Mouse (Mus musculus): ENCODE measurements at regions not wholly inside any gene's neighbourhood (a gene's known extent, or its start where the extent isn't known, plus 50 kb on each side); places are given as distances from the start of the nearest gene placed in this dataset.

DNA sequence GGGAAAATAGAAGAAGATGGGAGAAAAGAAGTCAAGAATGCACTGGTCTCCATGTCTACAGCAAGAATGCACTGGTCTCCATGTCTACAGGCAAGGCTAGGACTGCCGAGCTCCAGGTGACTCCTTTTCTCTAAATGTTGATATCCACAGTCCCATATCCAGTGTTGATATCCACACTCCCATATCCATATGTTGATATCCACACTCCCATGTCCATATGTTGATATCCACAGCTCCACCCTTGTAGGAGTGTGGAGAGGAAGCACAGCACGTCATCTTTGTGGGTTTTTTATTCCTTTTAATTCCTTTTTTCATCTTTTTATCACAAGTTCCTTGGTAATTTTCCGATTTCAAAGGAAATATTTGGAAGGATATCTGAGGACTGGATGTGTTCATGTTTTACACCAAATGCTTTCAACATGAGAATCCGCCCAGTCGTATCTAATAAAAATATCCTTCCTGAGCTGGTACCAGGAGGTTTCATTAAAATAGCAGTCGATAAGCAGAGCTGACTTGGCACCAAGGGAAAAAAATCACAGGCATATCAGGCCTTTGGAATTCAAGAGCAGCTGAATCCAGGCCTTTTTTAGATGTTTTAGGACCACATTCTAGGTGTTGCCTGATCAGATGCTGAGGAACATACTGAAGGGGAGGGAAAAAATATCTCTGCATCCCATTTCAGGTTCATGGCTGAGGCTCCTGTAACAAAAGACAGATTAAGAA is 653.7 kb upstream of the Cdh11 start:
- no peak for ATAC-seq
- Histone ChIP-seq H3K4me2 (ENCODE audit: low read length) (no peak overlapping the region), H3K4me1 (ENCODE audit: control insufficient read depth, insufficient read depth, low read length) (0 out of 2 replicates have a peak, but pooled peaks cover 3% of the 10 kb centered on the region), H3K4me3 (ENCODE audit: low read depth, low read length) (no peak overlapping the region), H3K27ac (ENCODE audit: low read length) (no peak overlapping the region), H3K36me3 (ENCODE audit: control insufficient read depth, insufficient read depth, low read length) (no peaks in the 10 kb centered on the region), H3K9ac (ENCODE audit: low read depth, low read length) (no peak overlapping the region), H3K9me3 (replicated peaks; ENCODE audit: control insufficient read depth, low read length, poor library complexity, severe bottlenecking) (no peaks in the 10 kb centered on the region), H3K27me3 (ENCODE audit: control insufficient read depth, insufficient read depth, low read depth, low read length) (no peaks in the 10 kb centered on the region)
- 84% methylated on average over 6 of the region's 6 CpGs for WGBS

DNA sequence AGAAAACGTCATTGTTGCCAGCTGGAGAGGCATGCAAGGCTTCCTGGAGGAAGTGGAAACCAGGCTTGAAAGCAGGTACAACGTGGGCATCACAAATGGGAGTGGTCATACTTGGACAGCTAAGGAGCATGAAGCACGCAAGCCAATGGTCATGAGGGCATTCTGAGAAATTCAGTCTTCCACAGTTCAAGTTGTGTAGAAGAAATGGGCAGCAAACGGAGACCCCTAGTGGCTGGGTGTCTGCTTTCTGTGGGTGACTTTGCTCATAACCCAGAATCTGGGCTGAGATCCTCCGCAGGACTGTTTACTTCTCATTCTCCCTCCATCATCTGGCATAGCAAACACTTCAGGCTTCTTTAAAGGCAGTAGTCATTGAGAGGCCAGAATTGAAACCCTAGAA is 655.7 kb upstream of the Cdh11 start:
- no peak for ATAC-seq
- no peaks in the 10 kb centered on the region for H3K9me3 ChIP-seq (replicated peaks; ENCODE audit: control insufficient read depth, low read length, poor library complexity, severe bottlenecking)
- WGBS, result 72% methylated on average over 5 of the region's 5 CpGs
- no peak overlapping the region for H3K9ac ChIP-seq (ENCODE audit: low read depth, low read length)
- H3K27ac ChIP-seq (ENCODE audit: low read length), result no peak overlapping the region
- no peak overlapping the region for H3K4me2 ChIP-seq (ENCODE audit: low read length)
- H3K4me1 ChIP-seq (ENCODE audit: control insufficient read depth, insufficient read depth, low read length), result 0 out of 2 replicates have a peak, but pooled peaks cover 3% of the 10 kb centered on the region
- no peaks in the 10 kb centered on the region for H3K27me3 ChIP-seq (ENCODE audit: control insufficient read depth, insufficient read depth, low read depth, low read length)
- no peak overlapping the region for H3K4me3 ChIP-seq (ENCODE audit: low read depth, low read length)
- H3K36me3 ChIP-seq (ENCODE audit: control insufficient read depth, insufficient read depth, low read length), result no peaks in the 10 kb centered on the region

DNA sequence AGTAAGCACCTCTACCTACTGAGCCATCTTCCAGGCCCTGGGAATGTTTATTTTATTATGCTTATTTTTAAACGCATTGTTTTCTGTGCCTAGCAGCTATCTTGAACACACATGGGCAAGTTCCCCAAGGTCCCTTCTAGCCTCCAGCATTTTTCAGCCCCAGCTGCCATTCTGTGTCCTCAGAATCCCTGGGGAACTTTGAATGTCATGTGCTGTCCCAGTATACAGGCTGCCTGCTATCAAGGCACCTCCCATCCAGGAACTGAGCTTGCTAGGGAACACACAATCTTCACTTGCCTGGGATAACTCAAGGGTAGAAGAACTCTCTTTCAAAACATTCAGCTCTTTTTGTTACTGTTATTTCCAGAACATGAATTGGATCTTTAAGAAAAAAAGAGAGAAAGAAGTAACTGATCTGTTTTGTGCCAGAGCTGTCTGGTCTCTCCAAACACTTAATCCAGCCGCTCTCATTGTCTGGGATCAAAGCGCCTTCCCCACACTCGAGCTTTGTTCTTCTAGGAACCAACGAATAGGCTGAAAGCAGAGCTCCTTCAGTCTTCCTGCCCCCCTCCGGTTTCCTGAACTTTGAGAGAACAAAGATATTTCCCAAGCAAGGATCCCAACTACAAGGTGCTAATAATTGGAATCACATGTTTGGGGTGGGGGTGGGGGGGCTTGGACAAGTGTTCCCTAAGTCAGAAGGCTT is 657.1 kb upstream of the Cdh11 start:
- no peak overlapping the region for H3K4me2 ChIP-seq (ENCODE audit: low read length)
- no peak overlapping the region for H3K9ac ChIP-seq (ENCODE audit: low read depth, low read length)
- no peaks in the 10 kb centered on the region for H3K9me3 ChIP-seq (replicated peaks; ENCODE audit: control insufficient read depth, low read length, poor library complexity, severe bottlenecking)
- WGBS, result 9% methylated on average over 6 of the region's 6 CpGs
- no peak overlapping the region for H3K4me3 ChIP-seq (ENCODE audit: low read depth, low read length)
- H3K36me3 ChIP-seq (ENCODE audit: control insufficient read depth, insufficient read depth, low read length), result no peaks in the 10 kb centered on the region
- no peak overlapping the region for H3K27ac ChIP-seq (ENCODE audit: low read length)
- no peaks in the 10 kb centered on the region for H3K27me3 ChIP-seq (ENCODE audit: control insufficient read depth, insufficient read depth, low read depth, low read length)
- H3K4me1 ChIP-seq (ENCODE audit: control insufficient read depth, insufficient read depth, low read length), result 0 out of 2 replicates have a peak, but pooled peaks cover 3% of the 10 kb centered on the region
- ATAC-seq, result no peak

DNA sequence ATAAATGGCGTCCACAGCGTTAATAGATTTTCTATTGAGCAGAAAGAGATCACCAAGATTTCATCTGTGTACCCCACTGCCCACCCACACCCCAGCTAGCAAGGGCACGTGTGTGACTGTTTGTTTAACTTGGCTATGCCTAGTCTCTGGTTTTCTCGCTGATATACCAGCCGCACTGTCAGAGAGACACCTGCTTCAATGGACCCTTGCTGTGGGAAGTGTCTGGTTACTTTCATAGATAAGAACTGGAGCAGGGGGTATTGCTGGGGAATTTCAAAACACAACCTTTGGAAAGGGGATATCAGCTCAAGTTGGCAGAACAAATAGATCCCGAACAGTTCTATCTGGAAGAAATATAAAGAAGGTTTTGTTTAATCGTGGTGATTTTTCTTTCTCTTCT is 656.8 kb upstream of the Cdh5 start:
- Histone ChIP-seq H3K36me3 (ENCODE audit: control insufficient read depth, insufficient read depth, low read length) (no peaks in the 10 kb centered on the region), H3K9ac (ENCODE audit: low read depth, low read length) (no peak overlapping the region), H3K4me2 (ENCODE audit: low read length) (no peak overlapping the region), H3K27ac (ENCODE audit: low read length) (no peak overlapping the region), H3K4me3 (ENCODE audit: low read depth, low read length) (no peak overlapping the region), H3K27me3 (ENCODE audit: control insufficient read depth, insufficient read depth, low read depth, low read length) (no peaks in the 10 kb centered on the region), H3K9me3 (replicated peaks; ENCODE audit: control insufficient read depth, low read length, poor library complexity, severe bottlenecking) (no peaks in the 10 kb centered on the region), H3K4me1 (ENCODE audit: control insufficient read depth, insufficient read depth, low read length) (0 out of 2 replicates have a peak, but pooled peaks cover 5% of the 10 kb centered on the region)
- 58% methylated on average over 7 of the region's 7 CpGs for WGBS
- ATAC-seq, result no peak

DNA sequence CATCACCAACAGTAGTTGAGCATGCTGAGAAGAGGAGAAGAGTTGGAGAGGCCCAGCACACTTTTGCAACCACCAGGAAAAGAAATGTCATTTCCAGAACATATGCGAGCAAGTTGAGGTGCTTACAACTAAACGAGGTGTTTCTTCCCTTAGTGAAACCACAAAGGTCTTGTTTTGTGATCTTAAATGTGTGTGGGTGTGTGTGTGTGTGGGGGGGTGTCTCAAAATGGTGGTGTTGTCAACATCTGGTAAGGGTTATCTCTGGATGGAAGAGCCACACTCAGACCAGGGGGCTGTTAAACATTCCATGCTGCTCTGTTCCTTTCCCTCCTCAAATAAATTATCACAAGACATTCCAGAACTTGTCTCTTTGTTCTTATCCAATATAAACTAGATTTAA is 656.0 kb upstream of the Cdh5 start:
- no peaks in the 10 kb centered on the region for H3K36me3 ChIP-seq (ENCODE audit: control insufficient read depth, insufficient read depth, low read length)
- H3K9ac ChIP-seq (ENCODE audit: low read depth, low read length), result no peak overlapping the region
- H3K4me2 ChIP-seq (ENCODE audit: low read length), result no peak overlapping the region
- H3K9me3 ChIP-seq (replicated peaks; ENCODE audit: control insufficient read depth, low read length, poor library complexity, severe bottlenecking), result no peaks in the 10 kb centered on the region
- no peak overlapping the region for H3K27ac ChIP-seq (ENCODE audit: low read length)
- no peaks in the 10 kb centered on the region for H3K27me3 ChIP-seq (ENCODE audit: control insufficient read depth, insufficient read depth, low read depth, low read length)
- H3K4me1 ChIP-seq (ENCODE audit: control insufficient read depth, insufficient read depth, low read length), result 0 out of 2 replicates have a peak, but pooled peaks cover 5% of the 10 kb centered on the region
- 90% methylated on average over 2 of the region's 2 CpGs for WGBS
- no peak overlapping the region for H3K4me3 ChIP-seq (ENCODE audit: low read depth, low read length)
- ATAC-seq, result no peak

DNA sequence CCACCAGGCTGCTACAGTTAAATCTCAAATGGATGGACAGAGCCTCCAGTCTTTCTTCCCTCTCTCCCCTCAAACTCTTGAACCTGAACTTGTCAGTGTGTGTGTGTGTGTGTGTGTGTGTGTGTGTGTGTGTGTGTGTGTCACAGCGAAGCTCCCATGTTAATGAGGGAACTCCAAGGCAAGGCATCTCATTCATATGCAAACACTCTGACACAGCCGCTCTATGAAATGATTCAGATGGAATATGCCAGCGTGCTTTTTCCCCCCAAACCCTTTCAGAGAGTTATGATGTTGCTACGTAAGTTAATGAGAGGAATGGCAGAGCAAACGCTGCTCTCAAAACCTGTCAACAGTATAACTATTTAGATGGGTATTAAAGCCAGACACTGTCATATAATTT is 653.5 kb upstream of the Cdh5 start:
- no peaks in the 10 kb centered on the region for H3K36me3 ChIP-seq (ENCODE audit: control insufficient read depth, insufficient read depth, low read length)
- H3K4me3 ChIP-seq (ENCODE audit: low read depth, low read length), result no peak overlapping the region
- no peak for ATAC-seq
- H3K9me3 ChIP-seq (replicated peaks; ENCODE audit: control insufficient read depth, low read length, poor library complexity, severe bottlenecking), result no peaks in the 10 kb centered on the region
- 42% methylated on average over 5 of the region's 5 CpGs for WGBS
- no peaks in the 10 kb centered on the region for H3K27me3 ChIP-seq (ENCODE audit: control insufficient read depth, insufficient read depth, low read depth, low read length)
- H3K9ac ChIP-seq (ENCODE audit: low read depth, low read length), result no peak overlapping the region
- 0 out of 2 replicates have a peak, but pooled peaks cover 2% of the 10 kb centered on the region for H3K4me1 ChIP-seq (ENCODE audit: control insufficient read depth, insufficient read depth, low read length)
- H3K4me2 ChIP-seq (ENCODE audit: low read length), result no peak overlapping the region
- H3K27ac ChIP-seq (ENCODE audit: low read length), result no peak overlapping the region

- Histone ChIP-seq H3K27ac (ENCODE audit: low read length) (no peak overlapping the region), H3K9ac (ENCODE audit: low read depth, low read length) (no peak overlapping the region), H3K4me1 (ENCODE audit: control insufficient read depth, insufficient read depth, low read length) (0 out of 2 replicates have a peak, but pooled peaks cover 2% of the 10 kb centered on the region), H3K4me2 (ENCODE audit: low read length) (no peak overlapping the region), H3K4me3 (ENCODE audit: low read depth, low read length) (no peak overlapping the region), H3K27me3 (ENCODE audit: control insufficient read depth, insufficient read depth, low read depth, low read length) (peaks cover 2% of the 10 kb centered on the region; the same call in 1 of the 2 replicates), H3K36me3 (ENCODE audit: control insufficient read depth, insufficient read depth, low read length) (no peaks in the 10 kb centered on the region), H3K9me3 (replicated peaks; ENCODE audit: control insufficient read depth, low read length, poor library complexity, severe bottlenecking) (no peaks in the 10 kb centered on the region)
- WGBS, result 22% methylated on average over 5 of the region's 5 CpGs
- 0 out of 2 replicates have a peak, but pooled peaks have one; percentile 62 for ATAC-seq
Measured at GRCm38 (mm10) chr8:103451381-103452018, 649.9 kb upstream of the Cdh5 start.

- peaks cover 2% of the 10 kb centered on the region; the same call in 1 of the 2 replicates for H3K27me3 ChIP-seq (ENCODE audit: control insufficient read depth, insufficient read depth, low read depth, low read length)
- no peak for ATAC-seq
- WGBS, result 68% methylated on average over 6 of the region's 6 CpGs
- no peak overlapping the region for H3K4me3 ChIP-seq (ENCODE audit: low read depth, low read length)
- H3K9me3 ChIP-seq (replicated peaks; ENCODE audit: control insufficient read depth, low read length, poor library complexity, severe bottlenecking), result peaks cover 5% of the 10 kb centered on the region
- no peak overlapping the region for H3K9ac ChIP-seq (ENCODE audit: low read depth, low read length)
- no peak overlapping the region for H3K27ac ChIP-seq (ENCODE audit: low read length)
- H3K36me3 ChIP-seq (ENCODE audit: control insufficient read depth, insufficient read depth, low read length), result no peaks in the 10 kb centered on the region
- no peaks in the 10 kb centered on the region for H3K4me1 ChIP-seq (ENCODE audit: control insufficient read depth, insufficient read depth, low read length)
- H3K4me2 ChIP-seq (ENCODE audit: low read length), result no peak overlapping the region
Measured at GRCm38 (mm10) chr8:103457176-103457575, 644.2 kb upstream of the Cdh5 start.

DNA sequence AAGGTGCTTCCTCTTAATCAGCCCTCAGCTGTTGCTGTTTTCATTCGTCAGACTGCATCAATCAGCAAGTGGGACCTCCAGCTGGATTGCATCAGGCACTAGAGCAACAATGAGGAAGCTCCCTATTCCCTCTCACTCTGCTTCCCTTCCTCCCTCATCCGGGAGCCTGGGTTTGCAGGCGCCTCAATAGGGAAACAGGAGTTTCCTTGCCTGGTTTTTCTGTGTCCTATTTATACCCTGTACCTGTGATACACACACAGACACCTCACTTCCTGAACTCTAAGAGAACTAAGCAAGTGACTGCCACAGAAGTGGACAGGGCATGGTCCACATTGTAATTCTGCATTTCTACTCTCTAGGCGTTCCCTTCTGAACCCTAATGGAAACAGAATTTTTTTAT is 637.9 kb upstream of the Cdh5 start:
- no peak overlapping the region for H3K4me3 ChIP-seq (ENCODE audit: low read depth, low read length)
- H3K4me2 ChIP-seq (ENCODE audit: low read length), result no peak overlapping the region
- WGBS, result 65% methylated on average over 4 of the region's 4 CpGs
- H3K27ac ChIP-seq (ENCODE audit: low read length), result no peak overlapping the region
- H3K9ac ChIP-seq (ENCODE audit: low read depth, low read length), result no peak overlapping the region
- ATAC-seq, result no peak
- H3K27me3 ChIP-seq (ENCODE audit: control insufficient read depth, insufficient read depth, low read depth, low read length), result no peaks in the 10 kb centered on the region
- no peaks in the 10 kb centered on the region for H3K36me3 ChIP-seq (ENCODE audit: control insufficient read depth, insufficient read depth, low read length)
- H3K9me3 ChIP-seq (replicated peaks; ENCODE audit: control insufficient read depth, low read length, poor library complexity, severe bottlenecking), result peaks cover 5% of the 10 kb centered on the region
- peaks cover 10% of the 10 kb centered on the region for H3K4me1 ChIP-seq (ENCODE audit: control insufficient read depth, insufficient read depth, low read length)
